Mouse (Mus musculus): ENCODE results near the gene Kcne4.

GRCm38 (mm10) chr1:78781899-78782298, 34.7 kb upstream of the Kcne4 start:
- TF ChIP-seq CTCF (IDR thresholded peaks at IDR 0.05; ENCODE audit: extremely low read depth, insufficient read length, insufficient replicate concordance, low read depth, low read length) = no peak
- no peak for TF ChIP-seq POLR2A (IDR thresholded peaks at IDR 0.05; ENCODE audit: low read depth, low read length)
